Mouse (Mus musculus): ENCODE measurements around the gene Wdr89. TPM values are rescaled to one million over a fixed set of nuclear protein-coding genes. Genes with fewer than 3 reads are reported as not detected.

The Wdr89 gene
- polyA plus RNA-seq, 1 experiment from 2014 or later = 17.0 TPM

- DNase-seq (ENCODE audit: low spot score) = no peak
Observed at GRCm38 (mm10) chr12:75668916-75669257, 450 bp downstream of the Wdr89 start.

- DNase-seq (ENCODE audit: low spot score) = no peak
Observed at GRCm38 (mm10) chr12:75668221-75668620, 1.1 kb downstream of the Wdr89 start.

GRCm38 (mm10) chr12:75666939-75667338, 2.4 kb downstream of the Wdr89 start:
- no peak for DNase-seq (ENCODE audit: low spot score)

- no peak for DNase-seq (ENCODE audit: low spot score)
Observed at GRCm38 (mm10) chr12:75664516-75664810, 4.9 kb downstream of the Wdr89 start.

- DNase-seq (ENCODE audit: low spot score) = no peak
Observed at GRCm38 (mm10) chr12:75663646-75664515, 5.5 kb downstream of the Wdr89 start.

- no peak for DNase-seq (ENCODE audit: low spot score)
Observed at GRCm38 (mm10) chr12:75662376-75662775, 7.0 kb downstream of the Wdr89 start.

- no peak for DNase-seq (ENCODE audit: low spot score)
Observed at GRCm38 (mm10) chr12:75658403-75658802, 10.9 kb downstream of the Wdr89 start.

- no peak for DNase-seq (ENCODE audit: low spot score)
Observed at GRCm38 (mm10) chr12:75656580-75656979, 12.8 kb downstream of the Wdr89 start.

GRCm38 (mm10) chr12:75654247-75654801, 15.0 kb downstream of the Wdr89 start:
- DNase-seq (ENCODE audit: low spot score) = no peak

GRCm38 (mm10) chr12:75649706-75650093, 19.6 kb downstream of the Wdr89 start:
- no peak for DNase-seq (ENCODE audit: low spot score)

GRCm38 (mm10) chr12:75649058-75649705, 20.2 kb downstream of the Wdr89 start:
- DNase-seq (ENCODE audit: low spot score) = no peak

- DNase-seq (ENCODE audit: low spot score) = peak; percentile 14
Observed at GRCm38 (mm10) chr12:75648281-75648680, 21.1 kb downstream of the Wdr89 start.

GRCm38 (mm10) chr12:75647663-75648062, 21.7 kb downstream of the Wdr89 start:
- DNase-seq (ENCODE audit: low spot score) = no peak

GRCm38 (mm10) chr12:75645780-75646179, 23.6 kb downstream of the Wdr89 start:
- no peak for DNase-seq (ENCODE audit: low spot score)

GRCm38 (mm10) chr12:75641726-75642125, 27.6 kb downstream of the Wdr89 start:
- DNase-seq (ENCODE audit: low spot score) = peak; percentile 9

GRCm38 (mm10) chr12:75638345-75638744, 31.0 kb downstream of the Wdr89 start:
- DNase-seq (ENCODE audit: low spot score) = no peak

- DNase-seq (ENCODE audit: low spot score) = no peak
Observed at GRCm38 (mm10) chr12:75637103-75637502, 32.2 kb downstream of the Wdr89 start.

- no peak for DNase-seq (ENCODE audit: low spot score)
Observed at GRCm38 (mm10) chr12:75635771-75636430, 33.4 kb downstream of the Wdr89 start.

- no peak for DNase-seq (ENCODE audit: low spot score)
Observed at GRCm38 (mm10) chr12:75629618-75630017, 39.7 kb downstream of the Wdr89 start.

- no peak for DNase-seq (ENCODE audit: low spot score)
Observed at GRCm38 (mm10) chr12:75623292-75623691, 46.0 kb downstream of the Wdr89 start.

GRCm38 (mm10) chr12:75622835-75623234, 46.5 kb downstream of the Wdr89 start:
- no peak for DNase-seq (ENCODE audit: low spot score)

- no peak for DNase-seq (ENCODE audit: low spot score)
Observed at GRCm38 (mm10) chr12:75616841-75617240, 52.5 kb downstream of the Wdr89 start.

Measured in thymus, postnatal 0 days (tissue).